Mouse (Mus musculus) hindlimb bud, embryonic 11.5 days (tissue): Measurements from ENCODE around the gene BC061237.
"Not testable (repeated sequence)": the region's sequence is repeated elsewhere in the genome, so short reads cannot be mapped to it uniquely, and the experiment has no call there.

ENCODE experiments used
- DNase-seq: peaks from one replicate; pipeline ENCODE4 v3.0.0-alpha.2; 2012; ENCODE audit warnings: low read depth, low spot score; ENCODE audit errors: extremely low spot score

BC061237 gene

GRCm38 (mm10) chr14:44492163-44492562 is at the start of gene BC061237:
BC061237 (plus strand) TSS chr14:44492463.
- DNase-seq, result not testable (repeated sequence)

DNA sequence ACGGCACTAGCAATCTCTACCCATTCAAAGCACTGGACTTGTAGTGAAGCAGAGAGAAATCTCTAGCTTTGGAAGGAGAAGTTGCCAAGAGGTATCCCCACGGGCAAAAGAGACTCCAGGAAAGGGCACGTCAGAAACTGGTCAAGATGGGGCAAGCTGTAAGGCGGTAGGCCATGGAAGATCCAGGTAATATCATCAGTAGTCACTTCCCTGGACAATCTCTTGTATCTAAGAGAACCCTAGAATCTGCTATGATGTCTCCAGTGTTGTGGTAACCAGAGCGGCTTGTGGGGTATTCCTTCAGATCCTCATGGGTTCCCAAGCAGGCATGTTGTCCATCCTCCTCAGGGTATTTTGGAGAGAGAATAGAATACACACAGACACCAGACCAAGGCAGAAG is 25.7 kb downstream of the BC061237 start, which contains the start of gene Gm17093:
Gene Gm17093 (plus strand): TSS at position 301 of the 400 bp plus-strand sequence.
- not testable (repeated sequence) for DNase-seq

DNA sequence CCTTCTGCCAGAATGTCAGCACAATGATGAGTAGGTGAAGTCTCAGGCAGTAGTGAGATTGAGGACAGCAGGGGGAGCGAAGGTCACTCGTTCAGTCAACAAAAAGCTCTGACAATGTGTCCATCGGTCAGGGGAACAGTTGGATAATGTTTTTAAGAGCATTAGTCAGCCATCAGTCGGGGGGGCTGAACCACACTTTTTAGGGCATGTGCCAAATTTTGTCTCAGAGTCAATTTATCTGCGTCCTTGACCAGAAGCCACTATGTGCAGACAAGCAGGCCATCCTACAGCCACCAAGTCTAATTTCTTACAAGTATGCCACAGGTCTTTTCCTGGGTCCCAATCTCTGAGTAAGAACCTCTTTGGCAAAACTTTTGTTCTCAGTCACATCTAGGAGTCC is 55.7 kb downstream of the BC061237 start:
- not testable (repeated sequence) for DNase-seq
